13 mouse cellular contexts compared by ENCODE assay signal in the genomic region with DNA sequence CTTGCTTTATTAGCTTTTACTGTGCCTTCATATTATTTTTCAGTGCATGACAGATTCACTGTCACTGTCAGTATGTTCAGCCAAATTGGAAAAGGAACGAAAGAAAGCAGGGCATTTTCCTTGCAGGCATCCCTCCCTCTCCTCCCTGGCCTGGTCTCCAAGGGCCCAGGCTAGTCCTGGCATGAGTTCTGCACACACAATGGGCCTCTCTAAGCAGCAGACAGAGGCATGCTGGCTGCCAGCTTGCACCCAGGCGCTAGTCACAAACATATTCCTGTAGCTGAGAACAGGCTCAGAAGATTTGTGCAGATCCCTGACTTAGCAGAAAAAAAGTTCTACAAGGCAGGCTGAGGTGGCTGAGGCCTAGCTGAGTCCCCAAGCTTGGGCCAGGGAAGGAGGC. TPM values are rescaled to one million over a fixed set of nuclear protein-coding genes. Genes with fewer than 3 reads are reported as not detected.
DNase-seq lines count a peak whose midpoint lies in the region; ATAC-seq and TF ChIP-seq lines count a peak whose summit lies in the region.
"Had no signal": no experiment of that assay in that cellular context is flagged by ENCODE, and none has a peak within 500 bp of the region (broad histone marks: within the 10 kb centered on the region; RNA-seq: fewer than 3 reads in every experiment).

No protein-coding gene starts in this region.

- no peak for TF ChIP-seq EP300 in heart, postnatal 0 days (IDR thresholded peaks at IDR 0.05; ENCODE audit: low read depth)

- DNase-seq in adrenal gland, postnatal 10 days = peak; percentile 33
- DNase-seq in adrenal gland, postnatal 25 days = no peak
- DNase-seq in heart, postnatal 0 days (ENCODE audit: low spot score) = no peak
- DNase-seq in heart, postnatal 4 days = no peak
- DNase-seq in neural tube, embryonic 10.5 days (ENCODE audit: extremely low spot score, low spot score) = no peak
- DNase-seq in embryo, embryonic 10.5 days (ENCODE audit: low spot score) = no peak
- DNase-seq: heart, postnatal 36 days; kidney, adult 9 months; thymus, adult 18-20 months had no signal

- no peak for TF ChIP-seq CTCF in heart, postnatal 0 days (IDR thresholded peaks at IDR 0.05; ENCODE audit: low read depth)

- WGBS in heart, postnatal 0 days = 72% methylated on average over 2 of the region's 2 CpGs
- WGBS in neural tube, embryonic 13.5 days = 73% methylated on average over 2 of the region's 2 CpGs
- 68% methylated on average over 2 of the region's 2 CpGs for WGBS in neural tube, embryonic 15.5 days

- no peak for ATAC-seq in heart, postnatal 0 days (ENCODE audit: insufficient read depth, low read depth)
- no peak for ATAC-seq in neural tube, embryonic 13.5 days (ENCODE audit: low read depth)
- peak; percentile 75; the same call in 1 of the 2 replicates for ATAC-seq in neural tube, embryonic 15.5 days (ENCODE audit: low FRiP score)

- H3K9ac ChIP-seq in heart, postnatal 0 days (replicated peaks; ENCODE audit: low read depth, low read length) = no peak overlapping the region
- no peak overlapping the region for H3K9ac ChIP-seq in neural tube, embryonic 13.5 days
- no peak overlapping the region for H3K9ac ChIP-seq in neural tube, embryonic 15.5 days (replicated peaks)
- H3K9ac ChIP-seq: embryonic facial prominence, embryonic 15.5 days had no signal

- H3K4me3 ChIP-seq in heart, postnatal 0 days (ENCODE audit: low read depth, low read length) = no peak overlapping the region
- no peak overlapping the region for H3K4me3 ChIP-seq in neural tube, embryonic 13.5 days
- H3K4me3 ChIP-seq in neural tube, embryonic 15.5 days (replicated peaks) = no peak overlapping the region
- H3K4me3 ChIP-seq: embryonic facial prominence, embryonic 15.5 days had no signal

- H3K27me3 ChIP-seq in heart, postnatal 0 days (ENCODE audit: control insufficient read depth, insufficient read depth, low read length) = no peaks in the 10 kb centered on the region
- no peaks in the 10 kb centered on the region for H3K27me3 ChIP-seq in neural tube, embryonic 13.5 days
- H3K27me3 ChIP-seq in neural tube, embryonic 15.5 days (replicated peaks) = no peaks in the 10 kb centered on the region
- H3K27me3 ChIP-seq: embryonic facial prominence, embryonic 15.5 days had no signal

- H3K36me3 ChIP-seq in heart, postnatal 0 days (replicated peaks; ENCODE audit: control insufficient read depth, insufficient read depth, low read length) = peaks cover 20% of the 10 kb centered on the region
- H3K36me3 ChIP-seq in neural tube, embryonic 13.5 days = no peaks in the 10 kb centered on the region
- peaks cover 4% of the 10 kb centered on the region; the same call in 1 of the 2 replicates for H3K36me3 ChIP-seq in neural tube, embryonic 15.5 days
- H3K36me3 ChIP-seq: embryonic facial prominence, embryonic 15.5 days had no signal

- H3K27ac ChIP-seq in heart, postnatal 0 days (ENCODE audit: low read depth) = peak overlapping the region; percentile 47
- H3K27ac ChIP-seq in neural tube, embryonic 13.5 days (replicated peaks) = peak overlapping the region; percentile 29; the same call in 1 of the 2 replicates
- H3K27ac ChIP-seq in neural tube, embryonic 15.5 days (replicated peaks) = peak overlapping the region; percentile 43
- H3K27ac ChIP-seq: embryonic facial prominence, embryonic 15.5 days had no signal

- no peak overlapping the region for H3K4me2 ChIP-seq in heart, postnatal 0 days (ENCODE audit: low read depth, low read length)
- H3K4me2 ChIP-seq in neural tube, embryonic 13.5 days = no peak overlapping the region
- H3K4me2 ChIP-seq in neural tube, embryonic 15.5 days = no peak overlapping the region
- H3K4me2 ChIP-seq: embryonic facial prominence, embryonic 15.5 days; liver, embryonic 11.5 days had no signal

- H3K4me1 ChIP-seq in heart, postnatal 0 days (ENCODE audit: control insufficient read depth, insufficient read depth) = peaks cover 38% of the 10 kb centered on the region
- peaks cover 14% of the 10 kb centered on the region for H3K4me1 ChIP-seq in neural tube, embryonic 13.5 days (replicated peaks)
- peaks cover 9% of the 10 kb centered on the region; the same call in 1 of the 2 replicates for H3K4me1 ChIP-seq in neural tube, embryonic 15.5 days

- no peaks in the 10 kb centered on the region for H3K9me3 ChIP-seq in heart, postnatal 0 days (replicated peaks; ENCODE audit: control insufficient read depth, low read length)
- no peaks in the 10 kb centered on the region for H3K9me3 ChIP-seq in neural tube, embryonic 13.5 days
- no peaks in the 10 kb centered on the region for H3K9me3 ChIP-seq in neural tube, embryonic 15.5 days (replicated peaks)
- H3K9me3 ChIP-seq: embryonic facial prominence, embryonic 15.5 days had no signal

RNA-seq across cellular contexts. Expression of a gene that starts 8.6 kb away (rescaled TPM):
- total RNA-seq in adrenal gland, postnatal 10 days (2021) = 10 to 100 TPM; 29.0 to 31.9 TPM
- total RNA-seq in adrenal gland, postnatal 25 days (2021) = 21.9 and 24.7 TPM in 2 replicates
- total RNA-seq in heart, postnatal 0 days (2014; rRNA removed; ENCODE audit: low replicate concordance) = 139 and 158 TPM in 2 replicates
- 66.9 and 67.8 TPM in 2 replicates for polyA plus RNA-seq in heart, postnatal 0 days (2015; fragmentation: Nextera tagmentation; extraction: Ambion mirVana)
- total RNA-seq in heart, postnatal 4 days (2021) = 10 to 100 TPM; 77.0 to 77.8 TPM
- polyA plus RNA-seq in neural tube, embryonic 13.5 days (2015; fragmentation: Nextera tagmentation; extraction: Ambion mirVana) = 6.6 and 7.7 TPM in 2 replicates
- polyA plus RNA-seq in neural tube, embryonic 15.5 days (2015; fragmentation: Nextera tagmentation; extraction: Ambion mirVana) = 12.1 and 12.7 TPM in 2 replicates

RNA-seq across cellular contexts. Expression of a gene that starts 26.5 kb away (rescaled TPM):
- 10 to 100 TPM; 14.4 to 19.7 TPM for total RNA-seq in adrenal gland, postnatal 10 days (2021)
- 12.4 and 18.2 TPM in 2 replicates for total RNA-seq in adrenal gland, postnatal 25 days (2021)
- total RNA-seq in heart, postnatal 0 days (2014; rRNA removed; ENCODE audit: low replicate concordance) = 12.9 and 32.7 TPM in 2 replicates
- 20.5 and 24.9 TPM in 2 replicates for polyA plus RNA-seq in heart, postnatal 0 days (2015; fragmentation: Nextera tagmentation; extraction: Ambion mirVana)
- 10 to 100 TPM in 1 of 2 experiments, 1 to 10 TPM in 1; 8.7 to 11.2 TPM for total RNA-seq in heart, postnatal 4 days (2021)
- polyA plus RNA-seq in neural tube, embryonic 13.5 days (2015; fragmentation: Nextera tagmentation; extraction: Ambion mirVana) = 15.2 and 15.7 TPM in 2 replicates
- 13.7 and 13.8 TPM in 2 replicates for polyA plus RNA-seq in neural tube, embryonic 15.5 days (2015; fragmentation: Nextera tagmentation; extraction: Ambion mirVana)

RNA-seq across cellular contexts. Expression of a gene that starts 37.0 kb away (rescaled TPM):
- total RNA-seq in adrenal gland, postnatal 10 days (2021) = 10 to 100 TPM; 23.9 to 35.6 TPM
- total RNA-seq in adrenal gland, postnatal 25 days (2021) = 40.7 and 50.1 TPM in 2 replicates
- total RNA-seq in heart, postnatal 0 days (2014; rRNA removed; ENCODE audit: low replicate concordance) = 28.0 and 45.1 TPM in 2 replicates
- 18.1 and 18.2 TPM in 2 replicates for polyA plus RNA-seq in heart, postnatal 0 days (2015; fragmentation: Nextera tagmentation; extraction: Ambion mirVana)
- total RNA-seq in heart, postnatal 4 days (2021) = 10 to 100 TPM; 33.9 to 34.2 TPM
- polyA plus RNA-seq in neural tube, embryonic 13.5 days (2015; fragmentation: Nextera tagmentation; extraction: Ambion mirVana) = 49.4 and 50.8 TPM in 2 replicates
- polyA plus RNA-seq in neural tube, embryonic 15.5 days (2015; fragmentation: Nextera tagmentation; extraction: Ambion mirVana) = 35.3 and 36.1 TPM in 2 replicates
